Mouse (Mus musculus) erythroblast, adult 5-6 weeks (primary cell): ENCODE results near the gene Iqcb1. TPM values are rescaled to one million over a fixed set of nuclear protein-coding genes. Genes with fewer than 3 reads are reported as not detected.

ENCODE experiments used
- total RNA-seq, 2 experiments: library from RNA; stranded (forward) in 1 of 2; stranded (reverse) in 1 of 2; fragments of 150-400 nt in 1 of 2; fragments of 200-764, 138-1000 nt in 1 of 2; gene quantifications; 2 replicates each; pipeline versions ENCODE4 v1.2.3 to v1.2.4; 2015 to 2017; ENCODE audit warnings: low replicate concordance in 2 of 2

Gene Iqcb1
- total RNA-seq, 2 experiments from 2014 or later, result 1.7 TPM

Other genes starting within 250 kb of the Iqcb1 start
- 6.7 and 10.2 TPM in 2 replicates for gene Cd86, start 162.3 kb upstream of the Iqcb1 start, total RNA-seq (2015; ENCODE audit: low replicate concordance)
- gene Cd86, start 162.3 kb upstream of the Iqcb1 start, total RNA-seq (2017; ENCODE audit: low replicate concordance), result 6.6 and 12.8 TPM in 2 replicates
- not detected in 2 replicates for gene Ildr1, start 134.4 kb upstream of the Iqcb1 start, total RNA-seq (2015; ENCODE audit: low replicate concordance)
- not detected in 2 replicates for gene Ildr1, start 134.4 kb upstream of the Iqcb1 start, total RNA-seq (2017; ENCODE audit: low replicate concordance)
- 112 and 136 TPM in 2 replicates for gene Slc15a2, start 43.4 kb upstream of the Iqcb1 start, total RNA-seq (2015; ENCODE audit: low replicate concordance)
- 195 and 265 TPM in 2 replicates for gene Slc15a2, start 43.4 kb upstream of the Iqcb1 start, total RNA-seq (2017; ENCODE audit: low replicate concordance)
- gene Eaf2, start 46.6 kb downstream of the Iqcb1 start, total RNA-seq (2015; ENCODE audit: low replicate concordance), result not detected in 2 replicates
- 1.4 TPM in 1 of 2 replicates, not detected in the other for gene Eaf2, start 46.6 kb downstream of the Iqcb1 start, total RNA-seq (2017; ENCODE audit: low replicate concordance)
- 17.6 and 30.0 TPM in 2 replicates for gene Golgb1, start 46.8 kb downstream of the Iqcb1 start, total RNA-seq (2015; ENCODE audit: low replicate concordance)
- 36.8 and 42.0 TPM in 2 replicates for gene Golgb1, start 46.8 kb downstream of the Iqcb1 start, total RNA-seq (2017; ENCODE audit: low replicate concordance)
- gene Hcls1, start 106.6 kb downstream of the Iqcb1 start, total RNA-seq (2015; ENCODE audit: low replicate concordance), result 12.5 and 13.2 TPM in 2 replicates
- gene Hcls1, start 106.6 kb downstream of the Iqcb1 start, total RNA-seq (2017; ENCODE audit: low replicate concordance), result 51.3 and 56.9 TPM in 2 replicates
- not detected in 2 replicates for gene Fbxo40, start 162.1 kb downstream of the Iqcb1 start, total RNA-seq (2015; ENCODE audit: low replicate concordance)
- 0.17 and 0.28 TPM in 2 replicates for gene Fbxo40, start 162.1 kb downstream of the Iqcb1 start, total RNA-seq (2017; ENCODE audit: low replicate concordance)
- 10.2 and 12.7 TPM in 2 replicates for gene Polq, start 183.4 kb downstream of the Iqcb1 start, total RNA-seq (2015; ENCODE audit: low replicate concordance)
- gene Polq, start 183.4 kb downstream of the Iqcb1 start, total RNA-seq (2017; ENCODE audit: low replicate concordance), result 14.1 and 30.5 TPM in 2 replicates